Mouse (Mus musculus) heart, embryonic 10.5 days (tissue): ENCODE results near the gene Foxi2. TPM values are rescaled to one million over a fixed set of nuclear protein-coding genes. Genes with fewer than 3 reads are reported as not detected.

Experiments used
- DNase-seq: peaks from one replicate; pipeline ENCODE4 v3.0.0-alpha.2; 2017; ENCODE audit warnings: low spot score
- H3K27ac ChIP-seq: fragments of 300-500 bp; sonication (generic); 2 replicates; pipeline ENCODE4 v1.5.1; 2016; ENCODE audit warnings: mild to moderate bottlenecking
- H3K27me3 ChIP-seq: fragments of 300-500 bp; sonication (generic); 2 replicates; pipeline ENCODE4 v1.6.1; 2016; ENCODE audit warnings: mild to moderate bottlenecking; ENCODE audit not compliant: poor library complexity, insufficient read depth, severe bottlenecking
- H3K36me3 ChIP-seq: fragments of 300-500 bp; sonication (generic); 2 replicates; pipeline ENCODE4 v1.6.1; 2016; ENCODE audit warnings: mild to moderate bottlenecking, moderate library complexity
- H3K4me1 ChIP-seq: fragments of 300-500 bp; sonication (generic); 2 replicates; pipeline ENCODE4 v1.6.1; 2016; ENCODE audit warnings: mild to moderate bottlenecking
- H3K4me3 ChIP-seq: fragments of 300-500 bp; sonication (generic); 2 replicates; pipeline ENCODE4 v1.5.1; 2016; ENCODE audit warnings: mild to moderate bottlenecking, moderate library complexity
- H3K9me3 ChIP-seq: fragments of 300-500 bp; sonication (generic); 2 replicates; pipeline ENCODE4 v1.6.1; 2016; ENCODE audit warnings: mild to moderate bottlenecking, moderate library complexity
- WGBS: fragments of 180-500 bp; shearing (Covaris S2); methylation state at CpG from one replicate; pipeline ENCODE4 v1.1.7; 2016; 5-methylcytosine and 5-hydroxymethylcytosine counted together
- polyA plus RNA-seq: library from polyadenylated mRNA; unstranded; fragments of >200 nt; fragmentation: Nextera tagmentation; extraction: Ambion mirVana; gene quantifications from 2 replicates; pipeline ENCODE4 v1.2.1, GENCODE M21; 2016

The Foxi2 gene
- polyA plus RNA-seq, 1 experiment from 2014 or later = 2.0 TPM

DNA sequence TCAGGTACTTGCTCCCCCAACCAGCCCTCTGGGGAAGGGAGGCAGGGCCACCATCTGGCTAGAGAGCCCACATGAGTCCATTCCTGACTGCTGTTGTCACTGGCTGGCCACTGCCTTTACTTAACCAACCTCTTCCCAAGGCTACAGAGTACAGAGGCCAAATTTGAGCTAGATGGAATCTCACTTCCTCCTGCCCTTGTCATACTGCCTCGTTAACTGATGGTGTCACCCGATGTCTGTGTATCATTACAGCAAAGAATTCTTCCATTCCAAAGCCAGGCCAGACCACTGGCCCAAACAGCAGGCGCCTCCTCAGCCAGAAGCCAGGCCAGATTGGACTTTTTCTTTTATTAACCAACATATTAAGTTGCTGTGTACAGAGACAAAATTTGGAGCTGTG is 1.6 kb upstream of the Foxi2 start:
- no peaks in the 10 kb centered on the region for H3K9me3 ChIP-seq
- H3K27me3 ChIP-seq = peaks cover 57% of the 10 kb centered on the region
- H3K4me1 ChIP-seq = peaks cover 7% of the 10 kb centered on the region
- no peaks in the 10 kb centered on the region for H3K36me3 ChIP-seq
- WGBS = 59% methylated on average over 3 of the region's 3 CpGs
- no peak overlapping the region for H3K27ac ChIP-seq
- no peak overlapping the region for H3K4me3 ChIP-seq
- DNase-seq = no peak

GRCm38 (mm10) chr7:135412357-135412756 is 2.2 kb downstream of the Foxi2 start:
- H3K36me3 ChIP-seq = no peaks in the 10 kb centered on the region
- H3K4me3 ChIP-seq = no peak overlapping the region
- DNase-seq = no peak
- H3K27me3 ChIP-seq = peaks cover 65% of the 10 kb centered on the region
- WGBS = 58% methylated on average over 6 of the region's 6 CpGs
- H3K9me3 ChIP-seq = no peaks in the 10 kb centered on the region
- peaks cover 7% of the 10 kb centered on the region for H3K4me1 ChIP-seq
- no peak overlapping the region for H3K27ac ChIP-seq

DNA sequence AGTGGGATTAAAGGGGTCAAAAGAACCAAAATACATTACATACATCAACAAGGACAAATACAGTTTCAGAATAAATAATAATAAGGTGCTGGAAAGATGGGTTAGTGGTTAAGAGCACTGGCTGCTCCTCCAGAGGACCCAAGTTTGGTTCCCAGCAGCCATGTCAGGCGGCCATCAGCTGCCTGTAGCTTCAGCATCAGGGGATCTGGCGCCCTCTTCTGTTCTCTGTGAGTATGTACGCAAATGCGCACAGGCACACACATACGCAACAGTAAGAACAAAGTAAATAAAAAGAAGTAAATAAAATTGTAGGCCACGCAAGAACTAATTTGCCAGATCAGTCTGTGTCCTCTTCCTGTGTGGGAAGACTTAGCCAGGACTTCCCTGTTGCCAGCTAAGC is 18.7 kb downstream of the Foxi2 start:
- Histone ChIP-seq H3K9me3 (no peaks in the 10 kb centered on the region), H3K27ac (no peak overlapping the region), H3K27me3 (no peaks in the 10 kb centered on the region), H3K36me3 (no peaks in the 10 kb centered on the region), H3K4me3 (no peak overlapping the region), H3K4me1 (no peaks in the 10 kb centered on the region)
- no peak for DNase-seq
- 86% methylated on average over 6 of the region's 6 CpGs for WGBS

GRCm38 (mm10) chr7:135430903-135431302 is 20.8 kb downstream of the Foxi2 start:
- no peak for DNase-seq
- Histone ChIP-seq H3K4me1 (no peaks in the 10 kb centered on the region), H3K4me3 (no peak overlapping the region), H3K27ac (no peak overlapping the region), H3K36me3 (no peaks in the 10 kb centered on the region), H3K27me3 (no peaks in the 10 kb centered on the region), H3K9me3 (no peaks in the 10 kb centered on the region)
- WGBS = 60% methylated on average over 2 of the region's 2 CpGs

DNA sequence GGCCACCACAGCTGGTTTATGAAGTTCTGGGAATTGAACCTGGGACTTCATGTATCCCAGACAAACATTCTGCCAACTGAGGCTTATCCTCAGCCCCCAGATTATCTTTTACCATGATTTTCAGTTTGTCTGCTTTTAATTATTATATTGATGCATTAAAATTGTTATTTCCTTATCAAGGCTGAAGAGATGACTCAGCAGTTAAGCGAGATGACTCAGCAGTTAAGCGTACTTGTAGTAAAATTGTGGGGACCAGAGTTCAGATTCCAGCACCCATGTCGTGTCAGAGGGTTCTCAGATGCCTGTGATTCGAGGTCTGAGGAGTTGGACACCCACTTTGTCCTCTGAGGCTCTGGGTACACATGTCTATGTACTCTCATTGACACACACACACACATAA is 33.8 kb downstream of the Foxi2 start:
- H3K4me3 ChIP-seq = no peak overlapping the region
- WGBS = 73% methylated on average over 4 of the region's 4 CpGs
- no peaks in the 10 kb centered on the region for H3K9me3 ChIP-seq
- no peaks in the 10 kb centered on the region for H3K36me3 ChIP-seq
- H3K4me1 ChIP-seq = no peaks in the 10 kb centered on the region
- no peak overlapping the region for H3K27ac ChIP-seq
- DNase-seq = no peak
- no peaks in the 10 kb centered on the region for H3K27me3 ChIP-seq

- WGBS = 74% methylated on average over 3 of the region's 3 CpGs
- H3K4me3 ChIP-seq = no peak overlapping the region
- H3K4me1 ChIP-seq = no peaks in the 10 kb centered on the region
- DNase-seq = no peak
- no peak overlapping the region for H3K27ac ChIP-seq
- H3K36me3 ChIP-seq = no peaks in the 10 kb centered on the region
- no peaks in the 10 kb centered on the region for H3K9me3 ChIP-seq
- H3K27me3 ChIP-seq = no peaks in the 10 kb centered on the region
These were observed 41.2 kb downstream of the Foxi2 start for GRCm38 (mm10) chr7:135451340-135451739.

DNA sequence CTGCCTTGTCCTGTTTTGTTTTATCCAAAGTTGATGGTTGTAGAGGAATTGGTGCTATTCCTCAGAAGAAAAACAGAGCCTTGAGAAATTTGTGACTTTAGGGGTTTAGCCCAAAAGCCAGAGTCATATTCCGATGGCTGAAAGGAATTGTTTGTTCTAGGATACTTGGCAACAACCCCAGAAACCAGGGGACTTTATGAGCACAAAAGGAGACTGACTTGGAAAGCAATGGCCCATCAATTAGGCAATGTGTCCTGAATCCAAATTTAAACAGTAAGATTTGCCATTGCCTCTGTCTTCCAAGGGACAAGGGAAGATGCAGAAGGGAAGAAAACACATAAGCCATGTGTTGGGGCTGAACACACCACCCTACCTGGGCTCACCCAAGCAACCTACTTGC is 42.3 kb downstream of the Foxi2 start:
- 75% methylated on average over 1 of the region's 1 CpGs for WGBS
- no peaks in the 10 kb centered on the region for H3K9me3 ChIP-seq
- no peak for DNase-seq

DNA sequence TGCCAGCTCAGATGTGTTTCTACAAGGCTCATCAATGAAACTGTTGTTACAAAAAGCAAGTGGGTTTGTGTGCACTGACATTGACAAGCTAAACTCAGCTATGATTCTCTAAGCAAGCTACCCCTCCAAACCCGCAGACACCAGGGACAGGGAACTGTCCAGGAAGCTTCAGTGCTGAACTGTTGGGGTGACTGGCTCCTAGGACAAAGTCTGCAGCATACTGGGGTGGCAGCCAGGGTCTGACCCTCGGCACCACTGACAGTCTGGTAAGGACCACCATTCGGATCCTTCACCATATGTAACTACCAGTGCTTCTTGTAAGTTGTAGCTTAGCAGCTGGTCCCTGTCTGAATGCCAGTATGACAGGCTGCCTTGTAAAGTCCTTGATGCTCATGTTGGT is 43.6 kb downstream of the Foxi2 start:
- no peaks in the 10 kb centered on the region for H3K36me3 ChIP-seq
- no peaks in the 10 kb centered on the region for H3K9me3 ChIP-seq
- no peak overlapping the region for H3K4me3 ChIP-seq
- WGBS = 38% methylated on average over 3 of the region's 3 CpGs
- no peak overlapping the region for H3K27ac ChIP-seq
- H3K27me3 ChIP-seq = no peaks in the 10 kb centered on the region
- H3K4me1 ChIP-seq = no peaks in the 10 kb centered on the region
- DNase-seq = no peak

More for the DNA sequence above, 42.3 kb downstream of the Foxi2 start:
- no peaks in the 10 kb centered on the region for H3K4me1 ChIP-seq
- no peaks in the 10 kb centered on the region for H3K36me3 ChIP-seq
- no peak overlapping the region for H3K27ac ChIP-seq
- no peaks in the 10 kb centered on the region for H3K27me3 ChIP-seq
- no peak overlapping the region for H3K4me3 ChIP-seq

Other genes with a start within 250 kb of the Foxi2 start
- gene Nps, start 151.6 kb upstream of the Foxi2 start, polyA plus RNA-seq = not detected in 2 replicates
- gene Clrn3, start 118.3 kb downstream of the Foxi2 start, polyA plus RNA-seq = not detected in 2 replicates
- gene Ptpre, start 127.2 kb downstream of the Foxi2 start, polyA plus RNA-seq = 1.1 and 1.8 TPM in 2 replicates